ENCODE assay signal across 8 mouse cellular contexts in the genomic region with DNA sequence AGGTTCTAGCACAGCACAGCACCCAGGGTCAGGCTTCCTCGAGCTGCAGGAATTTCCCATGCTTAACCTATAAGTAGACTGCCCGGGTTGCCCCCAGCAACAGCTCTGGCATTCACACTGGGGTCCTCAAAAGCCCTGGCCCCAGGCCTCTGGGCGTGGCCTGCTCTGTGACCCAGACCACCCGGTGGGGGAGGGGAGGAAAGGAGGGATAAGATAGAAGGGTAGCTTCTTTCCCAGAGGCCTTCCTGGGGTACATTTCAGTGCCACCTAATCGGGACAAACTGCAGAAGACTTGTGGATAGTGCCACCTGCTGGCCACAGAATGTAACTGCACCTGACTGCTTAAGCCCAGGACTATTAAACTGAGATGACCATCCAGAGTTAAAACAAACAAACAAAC. TPM values are rescaled to one million over a fixed set of nuclear protein-coding genes. Genes with fewer than 3 reads are reported as not detected.
DNase-seq lines count a peak whose midpoint lies in the region; ATAC-seq lines count a peak whose summit lies in the region.

No protein-coding gene starts in this region.

- peak; percentile 65 for ATAC-seq in hindbrain, embryonic 11.5 days (ENCODE audit: low FRiP score)
- ATAC-seq in megakaryocyte-erythroid progenitor cell, adult 5-6 weeks (replicated peaks; ENCODE audit: low FRiP score, low TSS enrichment, poor library complexity, severe bottlenecking) = peak; percentile 78

- DNase-seq in heart, adult 11 months = peak; percentile 94
- DNase-seq in heart, postnatal 25 days (ENCODE audit: low spot score) = no peak
- peak; percentile 47 for DNase-seq in c-Kit-negative CD71-positive TER-119-positive erythroid progenitor cells, embryonic 14.5 days (ENCODE audit: low read depth, low spot score)
- peak; percentile 75 for DNase-seq in forebrain, embryonic 10.5 days (ENCODE audit: extremely low spot score, low spot score)
- peak; percentile 84 for DNase-seq in hindbrain, embryonic 11.5 days (ENCODE audit: low spot score)
- DNase-seq in layer of hippocampus, postnatal 36 days = peak; percentile 46 to 54
- peak; percentile 47 for DNase-seq in skeletal muscle tissue, adult 2 months (ENCODE audit: low read depth, low spot score)

- no peak overlapping the region for H3K27ac ChIP-seq in forebrain, embryonic 10.5 days
- no peak overlapping the region for H3K27ac ChIP-seq in hindbrain, embryonic 11.5 days (ENCODE audit: low read depth, low read length)

- H3K4me3 ChIP-seq in forebrain, embryonic 10.5 days = no peak overlapping the region
- H3K4me3 ChIP-seq in hindbrain, embryonic 11.5 days (ENCODE audit: low read depth, low read length) = no peak overlapping the region

- no peaks in the 10 kb centered on the region for H3K9me3 ChIP-seq in forebrain, embryonic 10.5 days
- H3K9me3 ChIP-seq in hindbrain, embryonic 11.5 days (ENCODE audit: control insufficient read depth, low read length) = no peaks in the 10 kb centered on the region

- peaks cover 78% of the 10 kb centered on the region for H3K27me3 ChIP-seq in forebrain, embryonic 10.5 days (ENCODE audit: poor library complexity, severe bottlenecking)
- H3K27me3 ChIP-seq in hindbrain, embryonic 11.5 days (ENCODE audit: control insufficient read depth, insufficient read depth, low read length) = peaks cover 32% of the 10 kb centered on the region

- H3K4me2 ChIP-seq in hindbrain, embryonic 11.5 days (replicated peaks; ENCODE audit: low read depth, low read length) = no peak overlapping the region

- intact Hi-C loops in heart, postnatal 25 days (cut with DNase I) = loop anchor here (1.0 kb wide), 2 partner anchors 247 to 315 kb away; no protein-coding TSS in a partner anchor

- no peak overlapping the region for H3K9ac ChIP-seq in hindbrain, embryonic 11.5 days (ENCODE audit: low read depth, low read length)

- peaks cover 41% of the 10 kb centered on the region for H3K4me1 ChIP-seq in forebrain, embryonic 10.5 days
- peaks cover 6% of the 10 kb centered on the region; the same call in 1 of the 2 replicates for H3K4me1 ChIP-seq in hindbrain, embryonic 11.5 days (replicated peaks; ENCODE audit: control insufficient read depth, insufficient read depth, low read length)

- H3K36me3 ChIP-seq in forebrain, embryonic 10.5 days (replicated peaks) = no peaks in the 10 kb centered on the region
- H3K36me3 ChIP-seq in hindbrain, embryonic 11.5 days (ENCODE audit: control insufficient read depth, insufficient read depth, low read length) = no peaks in the 10 kb centered on the region

- WGBS in forebrain, embryonic 10.5 days = 6% methylated on average over 5 of the region's 5 CpGs
- 4% methylated on average over 5 of the region's 5 CpGs for WGBS in hindbrain, embryonic 11.5 days

RNA-seq across cellular contexts. Expression of gene Gdf7, which starts 4.7 kb away (rescaled TPM):
- total RNA-seq in heart, postnatal 25 days (2021) = under 1 TPM; 0.23 to 0.53 TPM
- 0.11 TPM in 1 of 2 replicates, not detected in the other for polyA plus RNA-seq in forebrain, embryonic 10.5 days (2016; fragmentation: Nextera tagmentation; extraction: Ambion mirVana)
- polyA plus RNA-seq in hindbrain, embryonic 11.5 days (2014; fragmentation: Nextera tagmentation; extraction: Ambion mirVana) = 0.59 and 1.4 TPM in 2 replicates
- total RNA-seq in layer of hippocampus, postnatal 36 days (2021) = under 1 TPM in 1 of 2 experiments, not detected in 1; 0.25 TPM
- total RNA-seq in megakaryocyte-erythroid progenitor cell, adult 5-6 weeks (2014; fragmentation: Nextera tagmentation) = not detected in 2 replicates
- not detected in 2 replicates for total RNA-seq in megakaryocyte-erythroid progenitor cell, adult 5-6 weeks (2017)

RNA-seq across cellular contexts. Expression of gene Hs1bp3, which starts 6.8 kb away (rescaled TPM):
- total RNA-seq in heart, postnatal 25 days (2021) = 10 to 100 TPM; 11.9 to 14.1 TPM
- polyA plus RNA-seq in forebrain, embryonic 10.5 days (2016; fragmentation: Nextera tagmentation; extraction: Ambion mirVana) = 15.3 and 17.8 TPM in 2 replicates
- 6.9 TPM in 2 replicates for polyA plus RNA-seq in hindbrain, embryonic 11.5 days (2014; fragmentation: Nextera tagmentation; extraction: Ambion mirVana)
- total RNA-seq in layer of hippocampus, postnatal 36 days (2021) = 10 to 100 TPM; 12.7 to 16.9 TPM
- 3.0 and 3.8 TPM in 2 replicates for total RNA-seq in megakaryocyte-erythroid progenitor cell, adult 5-6 weeks (2014; fragmentation: Nextera tagmentation)
- 2.3 and 2.9 TPM in 2 replicates for total RNA-seq in megakaryocyte-erythroid progenitor cell, adult 5-6 weeks (2017)
